Mouse (Mus musculus) WW6 (cell line): ENCODE results near the gene Zfp938.

ENCODE experiments used
- DNase-seq: peaks from one replicate; pipeline ENCODE4 v3.0.0-alpha.2; 2013; ENCODE audit warnings: low read depth, low spot score

The Zfp938 gene

DNA sequence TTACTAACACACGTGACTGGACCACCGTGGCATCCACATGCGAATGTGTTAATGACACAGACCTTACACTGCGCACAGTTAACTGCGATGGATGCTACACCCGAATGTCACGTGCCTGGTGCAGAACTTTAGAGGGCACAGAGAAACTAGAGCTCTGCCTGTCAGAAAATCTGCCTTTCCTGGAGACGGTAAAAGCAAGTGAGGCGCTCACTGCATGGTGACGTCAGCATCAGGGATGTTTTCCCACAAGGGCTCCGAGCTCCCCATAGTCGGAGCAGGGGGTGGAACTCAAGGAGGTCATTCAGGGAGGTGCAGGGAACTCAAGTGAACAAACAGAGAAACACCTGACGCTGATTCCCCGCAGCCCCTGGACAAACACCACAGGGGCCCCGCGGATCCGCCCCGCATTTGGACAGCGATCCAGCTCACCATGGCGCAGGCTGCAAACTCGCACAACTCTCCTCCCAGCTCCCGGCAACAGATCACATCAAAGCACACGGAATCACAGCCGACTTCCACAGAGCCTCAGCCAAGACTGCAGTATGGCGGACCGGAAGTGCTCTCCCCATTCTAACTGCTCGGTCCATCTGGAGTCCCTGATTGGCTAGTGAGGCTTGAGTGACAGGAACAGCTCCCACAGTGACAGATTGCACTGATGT lies at the start of gene Zfp938:
TSS of gene Zfp938 (minus strand) at position 539 of the 659 bp plus-strand sequence.
- DNase-seq: peak; percentile 65

- DNase-seq: no peak
These were observed 16.3 kb upstream of the Zfp938 start for GRCm38 (mm10) chr10:82257331-82257730.

DNA sequence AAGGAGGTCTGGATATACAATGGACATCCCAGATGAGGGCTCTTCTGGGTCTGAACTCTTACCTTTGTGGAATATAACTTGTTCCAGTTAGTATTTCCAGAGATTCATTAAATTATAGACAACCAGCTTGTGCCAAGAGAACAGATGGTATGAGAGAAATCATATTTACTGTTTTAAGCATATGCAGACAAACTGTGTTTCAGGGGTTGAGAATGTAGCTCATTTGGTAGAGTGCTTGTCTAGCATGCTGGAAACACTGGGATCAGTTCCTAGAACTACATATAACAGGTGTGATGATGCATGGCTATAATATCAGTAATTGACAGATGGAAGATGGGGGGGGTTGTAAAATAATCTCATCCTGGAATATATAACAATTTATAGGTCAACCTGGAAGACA lies 3.9 kb upstream of the Zfp938 start:
- no peak for DNase-seq

DNA sequence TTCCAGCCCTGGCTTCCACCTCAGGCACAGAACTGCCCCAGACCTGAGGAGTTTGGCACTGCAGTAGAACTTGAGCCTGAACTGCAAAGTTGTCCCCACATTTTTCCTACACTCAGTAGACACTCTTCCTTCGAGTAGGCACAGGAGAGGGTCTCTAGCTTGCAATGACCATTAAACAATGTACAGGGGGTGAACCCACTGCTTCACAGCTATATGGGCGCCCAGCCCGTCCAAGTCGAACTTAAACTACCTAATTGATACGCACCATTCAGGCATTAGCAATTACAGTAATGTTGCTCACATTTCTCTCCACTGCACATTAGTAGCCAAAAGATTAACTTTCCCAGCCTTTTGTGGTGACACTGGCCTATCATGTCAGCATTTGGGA lies 315 bp upstream of the Zfp938 start:
- no peak for DNase-seq

- peak; percentile 88 for DNase-seq
These were observed 62.6 kb downstream of the Zfp938 start for GRCm38 (mm10) chr10:82178257-82179064.
